Mouse (Mus musculus): ENCODE results near the gene Tmod3. TPM values are rescaled to one million over a fixed set of nuclear protein-coding genes. Genes with fewer than 3 reads are reported as not detected.
"Not testable (repeated sequence)": the region's sequence is repeated elsewhere in the genome, so short reads cannot be mapped to it uniquely, and the experiment has no call there.

Tmod3 gene
- polyA plus RNA-seq, 1 experiment, result 46.5 TPM

DNA sequence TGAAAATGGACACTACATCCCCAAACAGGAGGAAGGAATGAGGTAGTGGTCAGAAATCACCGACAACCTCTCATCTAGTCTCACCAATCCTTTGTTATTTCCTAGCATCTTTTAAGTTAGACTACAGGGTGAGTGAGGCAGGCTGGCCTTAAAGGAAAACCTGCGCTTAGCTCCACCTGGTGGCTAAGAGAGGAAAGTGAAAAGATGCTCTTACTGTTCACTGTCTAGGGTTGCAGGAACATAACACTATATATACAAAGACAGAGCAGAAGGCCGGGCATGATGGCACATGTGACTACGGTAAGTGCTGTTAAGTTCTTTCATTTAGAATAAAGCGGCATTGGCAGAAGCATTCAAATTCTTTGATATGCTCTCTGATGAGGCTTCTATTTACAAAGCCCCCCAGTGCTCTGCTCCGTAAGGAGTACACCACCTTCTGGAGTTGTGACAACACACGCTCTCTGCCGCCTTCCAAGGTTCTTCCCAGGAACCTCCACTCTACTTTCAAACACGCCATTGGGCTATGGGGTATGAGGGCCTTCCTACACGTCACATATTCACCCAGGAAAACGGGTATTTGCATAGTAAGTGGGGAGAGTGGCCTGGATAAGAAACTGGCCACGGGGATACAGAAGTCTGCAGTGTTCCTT is 43.9 kb downstream of the Tmod3 start:
- H3K4me3 ChIP-seq (replicated peaks; ENCODE audit: extremely low read depth, low read depth, low read length), result no peak overlapping the region
- no peaks in the 10 kb centered on the region for H3K4me1 ChIP-seq (ENCODE audit: control insufficient read depth, insufficient read depth, low read length)
- no peak for DNase-seq
- TF ChIP-seq POLR2A (IDR thresholded peaks at IDR 0.05; ENCODE audit: borderline replicate concordance, extremely low read depth, low read depth, low read length) (no peak), CTCF (IDR thresholded peaks at IDR 0.05; ENCODE audit: insufficient read depth, low read length) (peak; percentile 42)
- 64% methylated on average over 12 of the region's 12 CpGs for WGBS

DNA sequence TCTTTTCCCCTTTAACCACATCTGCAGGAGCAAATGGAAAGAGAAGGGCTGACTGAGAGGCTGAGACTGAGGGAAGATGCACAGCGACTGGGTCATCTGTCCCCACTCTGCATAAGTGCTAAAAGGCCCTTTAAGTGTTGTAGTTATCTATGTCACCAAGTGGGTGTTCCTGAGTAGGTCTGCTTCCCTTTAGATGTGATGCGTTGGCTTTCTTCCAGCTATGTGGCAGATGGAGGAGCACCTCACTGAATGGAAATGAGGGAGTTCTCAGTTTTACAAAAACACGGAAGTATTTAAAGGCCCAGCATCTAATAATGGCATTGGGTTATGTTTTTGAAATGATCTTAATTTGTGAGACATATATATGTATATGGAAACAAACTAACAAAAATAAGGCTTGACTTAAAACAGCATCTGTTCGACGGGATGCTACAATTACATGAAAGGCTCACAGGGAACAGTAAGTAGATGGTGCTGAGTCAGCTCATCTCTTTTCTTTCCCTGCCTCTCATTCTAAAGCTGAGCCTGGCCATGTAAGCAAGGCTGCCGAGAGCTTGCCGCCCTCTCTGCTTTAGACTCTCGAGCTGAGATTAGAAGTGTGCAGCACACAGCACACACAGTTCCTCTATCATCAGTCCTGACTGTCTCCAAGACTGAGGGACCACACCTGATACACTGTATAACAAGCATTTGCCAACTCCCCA is 48.1 kb downstream of the Tmod3 start:
- 82% methylated on average over 8 of the region's 8 CpGs for WGBS
- TF ChIP-seq POLR2A (IDR thresholded peaks at IDR 0.05; ENCODE audit: borderline replicate concordance, extremely low read depth, low read depth, low read length), result no peak
- TF ChIP-seq CTCF (IDR thresholded peaks at IDR 0.05; ENCODE audit: insufficient read depth, low read length), result no peak
- DNase-seq, result no peak
- Histone ChIP-seq H3K4me1 (ENCODE audit: control insufficient read depth, insufficient read depth, low read length) (no peaks in the 10 kb centered on the region), H3K4me3 (replicated peaks; ENCODE audit: extremely low read depth, low read depth, low read length) (no peak overlapping the region)

DNA sequence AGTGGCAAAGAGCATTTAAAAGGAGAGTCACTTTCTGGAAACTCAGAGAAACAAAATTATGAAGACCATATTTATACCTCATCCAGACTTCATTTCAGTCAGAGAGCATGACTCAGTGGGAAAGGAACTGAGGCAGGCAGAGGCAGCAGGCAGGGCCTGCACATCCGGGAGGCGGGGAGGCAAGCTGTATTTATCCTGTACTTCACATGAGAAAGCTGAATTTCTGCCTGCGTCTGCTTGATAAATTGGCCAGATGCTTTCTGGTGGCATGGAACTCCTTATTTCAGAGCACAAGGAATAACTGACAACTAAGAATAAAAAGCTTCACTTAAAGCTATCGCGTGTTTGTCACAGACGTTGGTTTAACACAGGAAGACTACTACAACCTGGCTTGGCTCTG is 55.1 kb downstream of the Tmod3 start:
- TF ChIP-seq POLR2A (IDR thresholded peaks at IDR 0.05; ENCODE audit: borderline replicate concordance, extremely low read depth, low read depth, low read length) (no peak), CTCF (IDR thresholded peaks at IDR 0.05; ENCODE audit: insufficient read depth, low read length) (no peak)
- 91% methylated on average over 6 of the region's 6 CpGs for WGBS

DNA sequence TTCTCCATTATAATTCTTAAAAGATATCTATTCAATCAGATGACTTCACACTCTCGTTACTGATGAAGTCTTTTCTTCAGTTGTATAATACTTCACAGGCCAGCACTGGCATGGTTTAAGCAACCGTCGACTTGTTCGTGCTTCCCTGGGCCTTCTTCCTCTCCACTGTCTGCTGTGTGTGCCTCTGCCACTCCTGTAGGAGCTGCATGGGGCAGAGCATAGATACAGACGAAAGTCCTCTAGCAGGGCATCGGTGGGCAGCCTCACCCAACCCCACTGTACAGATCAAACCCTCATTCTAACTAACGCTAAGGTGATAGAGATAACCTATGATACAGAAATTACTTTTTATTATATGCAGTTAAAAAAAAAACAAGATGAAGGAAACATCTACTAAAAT is 60.9 kb downstream of the Tmod3 start:
- no peak for DNase-seq
- Histone ChIP-seq H3K4me3 (replicated peaks; ENCODE audit: extremely low read depth, low read depth, low read length) (no peak overlapping the region), H3K4me1 (ENCODE audit: control insufficient read depth, insufficient read depth, low read length) (no peaks in the 10 kb centered on the region)
- TF ChIP-seq CTCF (IDR thresholded peaks at IDR 0.05; ENCODE audit: insufficient read depth, low read length) (no peak), POLR2A (IDR thresholded peaks at IDR 0.05; ENCODE audit: borderline replicate concordance, extremely low read depth, low read depth, low read length) (no peak)
- WGBS, result 92% methylated on average over 7 of the region's 7 CpGs

More for the DNA sequence above, 55.1 kb downstream of the Tmod3 start:
- no peak overlapping the region for H3K4me3 ChIP-seq (replicated peaks; ENCODE audit: extremely low read depth, low read depth, low read length)
- H3K4me1 ChIP-seq (ENCODE audit: control insufficient read depth, insufficient read depth, low read length), result no peaks in the 10 kb centered on the region
- no peak for DNase-seq

DNA sequence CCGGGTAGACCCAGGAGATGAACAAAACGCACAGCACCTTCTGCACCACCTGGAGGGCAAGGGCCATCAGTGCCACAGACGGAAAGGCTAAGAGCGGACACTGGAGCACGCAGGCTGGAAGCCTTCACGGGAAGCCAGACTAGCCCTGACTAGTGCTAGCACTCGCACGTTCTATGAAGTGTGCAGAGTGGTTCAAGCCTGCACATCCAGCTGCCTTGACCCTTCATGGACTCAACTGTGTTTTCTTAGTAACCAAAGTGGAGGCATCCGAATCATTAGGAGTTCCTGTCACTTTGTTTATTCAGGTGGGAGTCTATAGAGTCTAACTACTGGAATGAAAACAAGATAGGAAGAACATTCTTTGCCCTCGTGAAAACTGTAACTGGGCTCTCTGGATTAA is 63.5 kb downstream of the Tmod3 start:
- TF ChIP-seq CTCF (IDR thresholded peaks at IDR 0.05; ENCODE audit: insufficient read depth, low read length), result no peak
- no peak for TF ChIP-seq POLR2A (IDR thresholded peaks at IDR 0.05; ENCODE audit: borderline replicate concordance, extremely low read depth, low read depth, low read length)
- DNase-seq, result no peak
- Histone ChIP-seq H3K4me1 (ENCODE audit: control insufficient read depth, insufficient read depth, low read length) (no peaks in the 10 kb centered on the region), H3K4me3 (replicated peaks; ENCODE audit: extremely low read depth, low read depth, low read length) (no peak overlapping the region)
- WGBS, result 67% methylated on average over 10 of the region's 10 CpGs

DNA sequence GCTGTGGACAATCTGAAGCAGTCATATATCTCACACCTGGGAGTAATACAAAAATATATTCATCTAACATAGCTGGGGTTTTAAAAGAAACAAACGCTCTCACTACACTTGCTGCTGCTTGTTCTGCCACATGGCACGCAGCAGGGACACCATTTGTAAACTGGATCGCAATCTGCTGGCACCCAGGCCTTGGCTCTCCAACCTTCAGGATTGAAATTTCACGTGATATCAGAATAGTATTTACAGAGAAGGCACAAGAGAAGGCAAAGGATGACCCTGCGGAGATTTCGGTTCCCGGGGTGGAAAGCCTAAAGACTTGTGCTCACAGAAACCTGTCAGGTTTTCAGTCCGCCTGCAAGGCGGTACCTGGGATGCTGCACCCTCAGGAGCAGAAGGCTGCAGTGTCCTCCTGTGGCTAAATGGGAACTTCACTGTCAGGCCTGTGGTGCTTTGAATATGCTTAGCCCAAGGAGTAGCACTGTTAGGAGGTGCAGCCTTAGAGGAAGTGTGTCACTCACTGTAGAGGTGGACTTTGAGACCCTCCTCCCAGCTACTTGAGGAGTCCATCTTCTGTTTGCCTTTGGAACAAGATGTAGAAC is 65.0 kb downstream of the Tmod3 start:
- Histone ChIP-seq H3K4me1 (ENCODE audit: control insufficient read depth, insufficient read depth, low read length) (no peaks in the 10 kb centered on the region), H3K4me3 (replicated peaks; ENCODE audit: extremely low read depth, low read depth, low read length) (no peak overlapping the region)
- no peak for DNase-seq
- TF ChIP-seq CTCF (IDR thresholded peaks at IDR 0.05; ENCODE audit: insufficient read depth, low read length) (no peak), POLR2A (IDR thresholded peaks at IDR 0.05; ENCODE audit: borderline replicate concordance, extremely low read depth, low read depth, low read length) (no peak)
- WGBS, result 79% methylated on average over 9 of the region's 9 CpGs

DNA sequence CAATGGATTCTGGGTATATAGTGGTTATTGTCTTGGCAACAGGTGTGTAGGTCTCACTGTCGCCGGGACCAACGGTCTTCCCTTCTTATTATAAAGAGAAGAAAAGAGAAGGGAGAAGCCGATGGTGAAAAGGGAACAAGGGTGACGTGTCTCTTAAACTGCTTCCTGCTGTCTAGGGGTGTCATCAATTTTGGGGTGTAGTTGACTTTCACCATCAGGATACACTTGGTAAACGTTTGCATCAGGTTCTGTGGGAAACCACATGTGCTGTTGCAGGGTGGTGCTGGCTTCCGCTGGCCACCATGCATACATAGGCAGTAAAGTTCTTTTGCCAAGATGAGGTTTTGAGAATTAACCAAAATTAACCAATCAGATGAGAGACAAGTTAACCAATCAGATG is 71.2 kb downstream of the Tmod3 start:
- DNase-seq; H3K4me3 ChIP-seq (replicated peaks; ENCODE audit: extremely low read depth, low read depth, low read length); H3K4me1 ChIP-seq (ENCODE audit: control insufficient read depth, insufficient read depth, low read length): not testable (repeated sequence)
- 93% methylated on average over 7 of the region's 7 CpGs for whole genome bisulfite sequencing

DNA sequence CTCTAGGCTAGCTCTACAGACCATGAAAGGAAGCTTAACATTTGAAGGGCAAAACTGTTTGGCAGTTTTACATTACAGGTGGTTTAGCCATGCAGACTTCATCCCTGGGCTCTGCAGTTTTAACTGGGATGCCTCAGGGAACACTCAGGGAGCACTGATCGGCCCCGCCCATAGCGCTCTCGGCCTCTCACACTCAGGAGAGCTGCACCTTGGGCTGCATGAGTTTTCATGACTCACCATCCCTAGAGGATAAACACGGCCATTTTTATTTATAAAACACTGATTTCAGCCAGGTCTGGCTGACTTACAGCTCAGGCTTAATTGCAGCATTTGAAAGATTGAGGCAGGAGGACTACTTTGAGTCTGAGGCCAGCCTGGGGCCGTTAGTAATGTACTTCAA is 74.2 kb downstream of the Tmod3 start:
- TF ChIP-seq CTCF (IDR thresholded peaks at IDR 0.05; ENCODE audit: insufficient read depth, low read length), result no peak
- no peak for TF ChIP-seq POLR2A (IDR thresholded peaks at IDR 0.05; ENCODE audit: borderline replicate concordance, extremely low read depth, low read depth, low read length)
- WGBS, result 79% methylated on average over 6 of the region's 6 CpGs
- DNase-seq, result no peak
- no peaks in the 10 kb centered on the region for H3K4me1 ChIP-seq (ENCODE audit: control insufficient read depth, insufficient read depth, low read length)
- H3K4me3 ChIP-seq (replicated peaks; ENCODE audit: extremely low read depth, low read depth, low read length), result no peak overlapping the region

DNA sequence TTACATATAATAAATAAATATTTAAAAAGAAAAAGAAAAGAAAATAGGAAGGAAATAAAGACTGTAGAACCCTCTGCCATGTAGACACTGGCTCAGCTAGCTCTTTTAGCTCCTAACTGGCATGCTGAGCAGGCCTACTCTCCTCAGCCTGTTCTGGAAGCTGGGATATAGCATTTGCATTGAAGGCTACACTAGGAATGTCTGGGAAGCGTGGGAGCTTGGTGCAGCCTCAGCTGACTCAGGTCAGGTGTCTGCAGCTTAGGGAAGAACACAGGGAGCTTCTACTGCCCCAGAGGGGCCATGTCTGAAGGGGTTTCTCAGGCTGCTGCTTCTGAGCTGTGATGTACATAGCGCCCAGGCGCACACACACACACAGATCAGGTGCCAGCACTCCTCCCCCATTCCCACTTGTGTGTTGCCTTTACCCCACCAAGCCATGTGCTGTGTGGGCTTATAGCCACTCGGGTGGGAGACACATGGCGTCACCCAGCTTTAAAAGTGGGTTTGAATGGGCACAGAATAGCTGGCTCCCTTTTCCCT is 78.9 kb downstream of the Tmod3 start:
- TF ChIP-seq CTCF (IDR thresholded peaks at IDR 0.05; ENCODE audit: insufficient read depth, low read length) (no peak), POLR2A (IDR thresholded peaks at IDR 0.05; ENCODE audit: borderline replicate concordance, extremely low read depth, low read depth, low read length) (no peak)

More for the DNA sequence above, 78.9 kb downstream of the Tmod3 start:
- 92% methylated on average over 5 of the region's 5 CpGs for WGBS
- no peak for DNase-seq
- Histone ChIP-seq H3K4me3 (replicated peaks; ENCODE audit: extremely low read depth, low read depth, low read length) (no peak overlapping the region), H3K4me1 (ENCODE audit: control insufficient read depth, insufficient read depth, low read length) (no peaks in the 10 kb centered on the region)

Measured in lung, adult 2 months (tissue).